Mouse (Mus musculus) embryonic fibroblast, embryonic 13.5 days (primary cell): ENCODE data around the gene Tmem107.

Experiments
- CTCF ChIP-seq: IDR thresholded peaks from 2 replicates; pipeline ENCODE4 v1.5.1; 2011; ENCODE audit warnings: mild to moderate bottlenecking, control low read depth, low read length, moderate library complexity, borderline replicate concordance; ENCODE audit not compliant: insufficient read depth
- POLR2A ChIP-seq: IDR thresholded peaks from 2 replicates; pipeline ENCODE4 v1.6.1; 2011; ENCODE audit warnings: low read depth, mild to moderate bottlenecking, control low read depth, low read length, moderate library complexity

- TF ChIP-seq CTCF (no peak), POLR2A (peak; percentile 28; the same call in 1 of the 2 replicates)
These were observed 8.3 kb downstream of the Tmem107 start for GRCm38 (mm10) chr11:69078805-69079438.
